Mouse (Mus musculus) E14TG2a.4 (cell line): ENCODE measurements at regions not wholly inside any gene's neighbourhood (a gene's known extent, or its start where the extent isn't known, plus 50 kb on each side); places are given as distances from the start of the nearest gene placed in this dataset.
A peak's percentile ranks its signal among the peaks of the same experiment; 100 is the strongest.
"Not testable (repeated sequence)": the region's sequence is repeated elsewhere in the genome, so short reads cannot be mapped to it uniquely, and the experiment has no call there.

Experiments used
- H3K27me3 ChIP-seq: 2 replicates; pipeline ENCODE4 v1.6.1; 2014; ENCODE audit warnings: low read length, control low read depth; ENCODE audit not compliant: insufficient read depth
- H3K36me3 ChIP-seq: 2 replicates; pipeline ENCODE4 v1.6.1; 2014; ENCODE audit warnings: low read length, control low read depth; ENCODE audit not compliant: insufficient read depth
- H3K4me1 ChIP-seq: replicated peaks from 2 replicates; pipeline ENCODE4 v1.6.1; 2014; ENCODE audit warnings: low read depth, low read length, control low read depth
- H3K4me3 ChIP-seq: replicated peaks from 2 replicates; pipeline ENCODE4 v1.5.1; 2014; ENCODE audit warnings: mild to moderate bottlenecking, low read length
- H3K9me3 ChIP-seq: 2 replicates; pipeline ENCODE4 v1.6.1; 2014; ENCODE audit warnings: low read length, control low read depth
- CTCF ChIP-seq: conservative IDR thresholded peaks from 2 replicates; pipeline ENCODE4 v1.5.1; 2014; ENCODE audit warnings: low read length
- NANOG ChIP-seq: IDR thresholded peaks from 2 replicates; pipeline ENCODE4 v1.6.1; 2014; ENCODE audit warnings: borderline replicate concordance, low read length, mixed read lengths
- POU5F1 ChIP-seq: IDR thresholded peaks from 2 replicates; pipeline ENCODE4 v1.6.1; 2014; ENCODE audit warnings: low read length, borderline replicate concordance

GRCm38 (mm10) chr5:77916375-77916774 lies 508.5 kb upstream of the Igfbp7 start:
- no peaks in the 10 kb centered on the region for H3K36me3 ChIP-seq
- TF ChIP-seq CTCF (no peak), NANOG (no peak), POU5F1 (no peak)
- H3K4me3 ChIP-seq, result no peak overlapping the region
- H3K4me1 ChIP-seq, result no peaks in the 10 kb centered on the region
- no peaks in the 10 kb centered on the region for H3K9me3 ChIP-seq
- no peaks in the 10 kb centered on the region for H3K27me3 ChIP-seq

DNA sequence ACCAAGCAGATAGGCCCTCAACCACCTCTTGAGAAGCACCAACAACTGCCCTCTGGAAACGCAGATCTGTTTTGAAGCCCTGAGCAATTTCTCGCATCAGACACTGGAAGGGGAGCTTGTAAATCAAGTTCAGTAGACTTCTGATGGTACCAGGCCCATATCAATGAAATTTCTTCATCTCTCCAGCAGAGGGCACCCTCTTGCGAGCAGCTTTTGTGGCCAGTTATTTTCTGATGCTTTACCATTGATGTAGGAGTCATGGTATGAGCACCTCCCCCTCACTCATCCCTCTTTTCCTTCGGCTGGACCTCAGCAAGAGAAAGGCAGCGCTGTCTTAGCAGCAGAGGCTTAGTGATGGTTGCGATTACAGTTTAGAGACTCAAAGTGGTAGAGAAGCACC lies 501.4 kb upstream of the Igfbp7 start:
- H3K4me1 ChIP-seq, result no peaks in the 10 kb centered on the region
- no peak overlapping the region for H3K4me3 ChIP-seq
- TF ChIP-seq NANOG (no peak), CTCF (peak; percentile 51)
- H3K27me3 ChIP-seq, result no peaks in the 10 kb centered on the region
- no peaks in the 10 kb centered on the region for H3K9me3 ChIP-seq
- H3K36me3 ChIP-seq, result no peaks in the 10 kb centered on the region

DNA sequence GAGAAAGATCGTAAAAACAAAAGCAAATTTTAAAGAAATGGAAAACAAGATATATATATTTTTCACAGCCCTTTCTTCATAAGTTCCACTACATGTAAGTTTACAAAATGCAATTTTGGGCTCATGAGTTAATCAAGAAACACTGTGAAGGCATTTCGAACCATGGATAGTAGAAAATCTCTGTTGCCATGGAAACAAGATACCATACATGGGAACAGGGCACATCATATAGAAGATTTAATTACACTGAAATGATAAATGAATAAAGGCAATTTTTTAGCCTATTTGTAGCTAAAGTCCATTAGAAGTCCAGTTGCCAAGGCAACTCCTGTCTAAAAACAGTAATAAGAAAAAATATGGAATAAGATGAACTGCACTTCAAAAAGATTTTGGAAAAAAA lies 484.2 kb upstream of the Igfbp7 start:
- H3K36me3 ChIP-seq, H3K9me3 ChIP-seq, H3K4me3 ChIP-seq, H3K4me1 ChIP-seq, H3K27me3 ChIP-seq: not testable (repeated sequence)

DNA sequence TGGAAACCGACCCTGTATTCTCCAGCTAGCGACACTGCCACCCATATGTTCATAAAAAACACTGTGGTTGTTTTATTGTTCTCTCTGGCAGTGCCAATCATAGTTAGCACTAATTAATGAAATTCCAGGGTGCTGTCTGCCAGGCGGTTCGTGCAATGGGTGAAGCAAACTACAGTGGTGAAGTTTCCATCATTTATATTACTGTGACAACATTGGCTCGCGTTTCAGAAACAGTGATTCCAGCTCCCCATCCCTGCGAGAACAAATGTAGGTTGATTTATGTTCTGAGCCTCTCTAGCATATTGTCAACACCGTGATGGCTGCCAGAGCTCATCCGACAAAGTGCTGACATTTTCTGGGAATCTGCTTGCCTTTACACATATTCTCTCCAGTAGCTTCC lies 480.7 kb upstream of the Igfbp7 start:
- TF ChIP-seq NANOG (no peak), CTCF (no peak), POU5F1 (no peak)
- H3K9me3 ChIP-seq, result no peaks in the 10 kb centered on the region
- H3K4me3 ChIP-seq, result no peak overlapping the region
- no peaks in the 10 kb centered on the region for H3K36me3 ChIP-seq
- H3K27me3 ChIP-seq, result no peaks in the 10 kb centered on the region
- no peaks in the 10 kb centered on the region for H3K4me1 ChIP-seq

GRCm38 (mm10) chr5:77871403-77871802 lies 463.6 kb upstream of the Igfbp7 start:
- H3K4me1 ChIP-seq, result no peaks in the 10 kb centered on the region
- no peaks in the 10 kb centered on the region for H3K36me3 ChIP-seq
- H3K4me3 ChIP-seq, result no peak overlapping the region
- no peaks in the 10 kb centered on the region for H3K9me3 ChIP-seq
- TF ChIP-seq POU5F1 (no peak), NANOG (no peak), CTCF (no peak)
- H3K27me3 ChIP-seq, result no peaks in the 10 kb centered on the region

GRCm38 (mm10) chr5:77865342-77865741 lies 457.5 kb upstream of the Igfbp7 start:
- TF ChIP-seq CTCF (no peak), NANOG (no peak)
- no peak overlapping the region for H3K4me3 ChIP-seq

GRCm38 (mm10) chr5:77855191-77855590 lies 447.4 kb upstream of the Igfbp7 start:
- Histone ChIP-seq H3K27me3 (no peaks in the 10 kb centered on the region), H3K4me1 (no peaks in the 10 kb centered on the region), H3K9me3 (no peaks in the 10 kb centered on the region), H3K36me3 (no peaks in the 10 kb centered on the region), H3K4me3 (no peak overlapping the region)
- TF ChIP-seq CTCF (no peak), NANOG (no peak), POU5F1 (no peak)

More at GRCm38 (mm10) chr5:77865342-77865741, 457.5 kb upstream of the Igfbp7 start:
- no peaks in the 10 kb centered on the region for H3K27me3 ChIP-seq
- no peaks in the 10 kb centered on the region for H3K4me1 ChIP-seq
- no peaks in the 10 kb centered on the region for H3K9me3 ChIP-seq
- H3K36me3 ChIP-seq, result no peaks in the 10 kb centered on the region

- TF ChIP-seq NANOG (no peak), POU5F1 (no peak), CTCF (no peak)
- Histone ChIP-seq H3K27me3 (no peaks in the 10 kb centered on the region), H3K4me3 (no peak overlapping the region), H3K9me3 (no peaks in the 10 kb centered on the region), H3K36me3 (no peaks in the 10 kb centered on the region), H3K4me1 (no peaks in the 10 kb centered on the region)
Measured at GRCm38 (mm10) chr5:77853999-77854784, 446.4 kb upstream of the Igfbp7 start.

DNA sequence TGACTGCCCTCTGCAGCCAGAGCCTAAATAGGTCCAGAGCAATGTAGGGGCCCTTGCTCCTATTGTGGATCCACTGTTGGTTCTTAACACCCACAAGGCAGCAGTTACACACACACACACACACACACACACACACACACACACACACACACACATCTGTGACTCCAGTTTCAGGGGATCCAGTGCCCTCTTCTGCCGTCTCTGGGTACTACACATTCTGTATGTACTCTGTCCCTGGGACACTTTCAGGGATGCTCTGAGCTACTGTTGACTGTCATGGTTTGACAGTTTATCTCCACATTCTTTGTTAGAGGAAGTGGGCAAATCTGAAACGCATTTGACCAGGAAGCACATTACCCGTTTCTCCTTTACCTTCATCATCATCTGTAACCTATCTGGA lies 443.8 kb upstream of the Igfbp7 start:
- H3K4me3 ChIP-seq, result no peak overlapping the region
- TF ChIP-seq CTCF (no peak; the same call in 1 of the 2 replicates), NANOG (no peak), POU5F1 (no peak)
- H3K27me3 ChIP-seq, result no peaks in the 10 kb centered on the region

More for the DNA sequence above, 443.8 kb upstream of the Igfbp7 start:
- Histone ChIP-seq H3K36me3 (no peaks in the 10 kb centered on the region), H3K4me1 (no peaks in the 10 kb centered on the region), H3K9me3 (no peaks in the 10 kb centered on the region)
